Mouse (Mus musculus) liver, adult 2 months (tissue): ENCODE measurements at regions not wholly inside any gene's neighbourhood (a gene's known extent, or its start where the extent isn't known, plus 50 kb on each side); places are given as distances from the start of the nearest gene placed in this dataset.

Experiments used
- CTCF ChIP-seq: fragments of 200-500 bp; IDR thresholded peaks from 2 replicates; pipeline ENCODE4 v1.5.1; 2011; ENCODE audit warnings: low read depth, low read length, control low read depth
- POLR2A ChIP-seq: fragments of 200-500 bp; IDR thresholded peaks from 2 replicates; pipeline ENCODE4 v1.6.1; 2011; ENCODE audit warnings: low read length, control low read depth; ENCODE audit not compliant: insufficient read depth; ENCODE audit errors: extremely low read depth

- TF ChIP-seq POLR2A (no peak), CTCF (peak; percentile 29; the same call in 1 of the 2 replicates)
Measured at GRCm38 (mm10) chr14:79912610-79913009, 71.3 kb upstream of the Olfm4 start.
